Mouse (Mus musculus) midbrain, embryonic 10.5 days (tissue): ENCODE measurements at regions not wholly inside any gene's neighbourhood (a gene's known extent, or its start where the extent isn't known, plus 50 kb on each side); places are given as distances from the start of the nearest gene placed in this dataset.

Experiments used
- DNase-seq: peaks from one replicate; pipeline ENCODE4 v3.0.0-alpha.2; 2017; ENCODE audit warnings: low spot score
- H3K27ac ChIP-seq: fragments of 300-500 bp; sonication (generic); replicated peaks from 2 replicates; pipeline ENCODE4 v1.5.1; 2016; ENCODE audit warnings: mild to moderate bottlenecking
- H3K27me3 ChIP-seq: fragments of 300-500 bp; sonication (generic); 2 replicates; pipeline ENCODE4 v1.6.1; 2016; ENCODE audit warnings: low read depth, mild to moderate bottlenecking; ENCODE audit not compliant: poor library complexity, severe bottlenecking
- H3K36me3 ChIP-seq: fragments of 300-500 bp; sonication (generic); 2 replicates; pipeline ENCODE4 v1.6.1; 2016; ENCODE audit warnings: mild to moderate bottlenecking, moderate library complexity
- H3K4me1 ChIP-seq: fragments of 300-500 bp; sonication (generic); 2 replicates; pipeline ENCODE4 v1.6.1; 2016
- H3K4me3 ChIP-seq: fragments of 300-500 bp; sonication (generic); 2 replicates; pipeline ENCODE4 v1.5.1; 2016; ENCODE audit warnings: mild to moderate bottlenecking, moderate library complexity
- H3K9me3 ChIP-seq: fragments of 300-500 bp; sonication (generic); replicated peaks from 2 replicates; pipeline ENCODE4 v1.6.1; 2016; ENCODE audit warnings: mild to moderate bottlenecking
- WGBS: fragments of 180-500 bp; shearing (Covaris S2); methylation state at CpG from one replicate; pipeline ENCODE4 v1.1.7; 2016; 5-methylcytosine and 5-hydroxymethylcytosine counted together

DNA sequence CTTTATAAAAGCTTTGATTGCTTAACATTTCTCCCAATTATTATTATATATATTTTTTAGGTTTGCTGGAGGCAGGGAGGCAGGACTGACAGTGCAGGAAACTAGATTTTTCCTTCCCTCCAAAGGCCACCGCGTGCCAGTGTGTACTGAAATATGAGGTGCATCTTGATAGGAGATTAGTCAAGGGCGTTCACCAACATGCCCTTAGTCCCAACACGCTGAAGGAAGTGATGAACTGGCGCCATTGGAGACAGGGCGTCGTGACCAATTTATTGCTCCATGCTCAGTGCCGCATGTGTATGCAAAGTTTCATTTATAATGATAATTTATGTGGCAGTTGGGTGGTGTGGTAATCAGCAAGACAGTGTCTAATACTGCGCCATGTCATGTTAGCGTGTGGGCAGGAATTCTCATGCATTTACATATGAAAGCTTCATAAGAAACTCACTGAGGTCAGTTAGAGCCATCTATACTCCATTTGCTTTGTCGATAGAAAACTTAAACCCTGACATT is 66.2 kb downstream of the Isl1 start:
- DNase-seq = no peak
- H3K27ac ChIP-seq = no peak overlapping the region
- no peak overlapping the region for H3K4me3 ChIP-seq
- H3K27me3 ChIP-seq = no peaks in the 10 kb centered on the region
- H3K4me1 ChIP-seq = peaks cover 4% of the 10 kb centered on the region; the same call in 1 of the 2 replicates
- no peaks in the 10 kb centered on the region for H3K36me3 ChIP-seq
- WGBS = 94% methylated on average over 11 of the region's 11 CpGs
- H3K9me3 ChIP-seq = no peaks in the 10 kb centered on the region

DNA sequence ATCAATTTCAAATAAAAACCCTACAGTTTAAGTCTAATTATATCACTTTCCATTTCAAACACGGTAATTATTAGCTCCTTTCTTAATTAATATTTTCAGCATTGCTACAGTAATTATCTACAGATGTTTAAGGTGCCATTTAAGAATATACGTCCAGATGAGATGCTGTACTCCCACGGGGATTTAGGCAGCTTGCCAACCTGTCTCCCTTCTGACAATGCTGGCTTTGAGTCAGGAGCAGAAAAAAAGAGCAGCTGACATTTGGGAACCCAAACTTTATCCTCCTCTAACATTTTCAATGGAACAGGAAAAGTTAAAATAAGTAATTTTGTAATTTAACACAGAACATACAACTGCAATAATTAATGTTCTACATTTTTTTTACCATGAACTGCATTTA is 94.4 kb downstream of the Isl1 start:
- no peaks in the 10 kb centered on the region for H3K27me3 ChIP-seq
- no peak overlapping the region for H3K4me3 ChIP-seq
- no peak overlapping the region for H3K27ac ChIP-seq
- H3K9me3 ChIP-seq = no peaks in the 10 kb centered on the region
- 68% methylated on average over 3 of the region's 3 CpGs for WGBS
- no peaks in the 10 kb centered on the region for H3K36me3 ChIP-seq
- DNase-seq = no peak
- no peaks in the 10 kb centered on the region for H3K4me1 ChIP-seq

DNA sequence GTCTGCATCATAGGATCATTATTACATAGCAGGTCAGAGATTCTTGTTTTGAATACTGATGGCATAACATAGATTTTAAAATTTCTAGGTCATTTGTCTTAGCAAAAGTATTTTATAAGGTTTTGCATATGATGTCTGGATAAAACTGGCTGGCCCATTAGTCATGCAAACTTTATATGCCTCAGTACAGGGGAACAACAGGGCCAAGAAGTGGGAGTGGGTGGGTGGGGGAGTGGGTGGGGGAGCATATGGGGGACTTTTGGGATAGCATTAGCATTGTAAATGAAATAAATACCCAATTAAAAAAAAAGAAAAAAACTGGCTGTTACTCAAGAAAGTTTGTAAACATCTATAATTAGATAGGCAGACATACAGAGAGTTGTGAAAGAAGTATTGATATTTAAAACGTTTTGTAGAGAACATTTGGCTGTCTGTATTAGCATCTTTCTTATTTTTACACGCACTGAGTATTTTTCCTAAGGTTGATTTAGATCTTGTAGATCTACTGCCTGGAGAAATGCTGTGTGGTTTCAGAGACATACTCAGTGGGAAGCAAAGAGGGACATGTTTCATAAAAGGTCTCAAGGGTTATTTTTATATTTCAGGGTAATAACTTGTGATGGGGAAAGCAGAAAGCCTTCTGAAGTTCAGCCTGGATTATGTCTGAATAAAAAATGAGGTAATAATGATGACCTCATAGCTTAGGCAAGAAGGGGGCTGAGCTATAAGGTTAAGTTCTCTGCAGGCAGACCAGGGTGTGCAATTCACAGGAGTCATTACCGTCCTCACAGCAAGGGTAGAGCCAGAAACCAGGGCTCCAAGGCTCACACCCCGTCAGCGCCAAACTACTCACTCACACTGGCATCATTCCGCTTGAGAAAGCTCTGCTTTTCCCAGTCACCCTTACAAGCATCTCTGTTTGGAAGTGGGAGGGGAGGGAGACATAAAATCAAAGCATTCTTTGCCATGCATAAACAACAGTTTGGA is 95.4 kb downstream of the Isl1 start:
- Histone ChIP-seq H3K27ac (no peak overlapping the region), H3K4me3 (no peak overlapping the region), H3K9me3 (no peaks in the 10 kb centered on the region), H3K36me3 (no peaks in the 10 kb centered on the region), H3K27me3 (no peaks in the 10 kb centered on the region), H3K4me1 (no peaks in the 10 kb centered on the region)
- 46% methylated on average over 6 of the region's 6 CpGs for WGBS
- DNase-seq = no peak

DNA sequence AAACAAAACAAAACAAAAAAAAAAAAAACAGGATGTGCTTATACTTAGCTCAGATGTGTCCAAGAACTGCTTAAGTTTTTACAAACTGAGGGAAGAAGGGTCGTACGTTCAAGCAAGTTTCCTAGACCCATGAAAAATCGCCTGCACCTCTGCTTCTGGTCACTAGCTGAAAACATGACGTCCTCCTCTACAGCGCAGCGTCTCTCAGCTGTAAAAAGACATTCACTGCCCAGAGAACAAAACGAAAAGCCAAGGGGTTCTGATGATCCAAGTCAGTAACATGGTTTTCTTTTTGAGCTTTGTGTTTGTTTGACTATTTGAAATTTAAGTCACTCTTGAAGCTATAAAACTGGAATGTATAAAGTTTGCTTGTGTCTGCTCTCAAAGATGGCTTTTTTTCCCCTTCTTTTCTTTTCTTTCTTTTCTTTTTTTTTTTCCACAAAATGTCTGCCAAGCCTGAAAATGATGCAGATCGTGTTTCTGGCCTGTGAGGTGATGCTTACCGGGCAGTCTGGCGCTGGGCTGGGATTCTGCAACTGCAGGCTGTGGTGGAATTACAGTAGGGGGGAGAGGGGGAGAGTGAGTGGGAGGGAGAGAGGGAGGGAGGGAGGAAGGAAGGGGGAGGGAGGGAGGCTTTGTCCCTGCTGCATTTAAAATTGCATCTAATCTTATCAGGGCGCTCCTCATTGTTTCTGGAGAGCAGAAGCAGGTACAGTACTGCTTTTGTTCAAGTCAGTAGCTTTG is 108.1 kb downstream of the Isl1 start:
- peaks cover 10% of the 10 kb centered on the region for H3K4me1 ChIP-seq
- peak; percentile 25 for DNase-seq
- H3K27ac ChIP-seq = 0 out of 2 replicates have a peak overlapping the region, but pooled peaks have one; percentile 46
- no peaks in the 10 kb centered on the region; the same call in 1 of the 2 replicates for H3K27me3 ChIP-seq
- no peaks in the 10 kb centered on the region for H3K9me3 ChIP-seq
- no peaks in the 10 kb centered on the region for H3K36me3 ChIP-seq
- H3K4me3 ChIP-seq = peak overlapping the region; percentile 36
- 5% methylated on average over 11 of the region's 11 CpGs for WGBS

DNA sequence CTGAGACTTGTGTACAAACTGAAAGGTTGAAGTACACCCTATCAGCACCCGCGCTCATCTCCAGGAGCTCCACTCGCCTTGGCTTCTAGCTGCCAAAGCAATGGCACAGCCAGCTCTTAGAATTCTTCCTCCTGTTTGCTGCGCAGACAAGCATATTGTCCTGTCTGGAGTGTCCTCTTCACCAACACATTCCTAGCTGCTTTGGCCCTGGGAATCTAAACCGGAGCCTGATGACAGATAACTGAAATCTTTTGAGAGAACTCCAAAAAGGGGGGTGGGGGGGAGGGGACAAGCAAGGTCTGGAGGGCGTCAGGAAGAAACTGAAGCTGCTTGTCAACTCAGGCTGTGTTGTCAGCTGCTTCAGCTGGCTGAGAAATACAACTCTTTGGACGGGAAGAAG is 122.4 kb downstream of the Isl1 start:
- Histone ChIP-seq H3K27me3 (peaks cover 4% of the 10 kb centered on the region), H3K4me3 (no peak overlapping the region), H3K4me1 (no peaks in the 10 kb centered on the region), H3K27ac (no peak overlapping the region), H3K9me3 (no peaks in the 10 kb centered on the region), H3K36me3 (no peaks in the 10 kb centered on the region)
- 76% methylated on average over 7 of the region's 7 CpGs for WGBS
- DNase-seq = no peak

DNA sequence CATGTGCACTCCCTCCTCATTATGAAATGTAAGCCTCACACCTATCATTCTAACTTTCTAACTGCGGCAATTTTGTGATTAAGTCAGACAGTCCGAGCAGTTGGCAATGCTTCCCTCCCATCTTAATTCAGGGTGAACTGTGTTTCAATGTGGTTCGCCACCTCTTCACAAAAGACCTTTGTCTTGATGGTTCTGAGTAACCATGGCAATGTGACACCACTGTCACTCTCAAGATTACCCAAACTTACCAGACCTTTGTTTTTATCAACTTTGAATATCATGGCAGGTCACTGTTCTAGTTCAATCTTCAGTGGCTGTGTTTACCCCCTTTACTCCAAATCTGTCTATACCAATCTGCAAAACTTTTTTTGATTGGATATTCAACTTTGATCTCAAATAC is 131.7 kb downstream of the Isl1 start:
- no peak for DNase-seq
- no peaks in the 10 kb centered on the region for H3K36me3 ChIP-seq
- H3K27ac ChIP-seq = no peak overlapping the region
- WGBS = 17% methylated on average over 3 of the region's 3 CpGs
- peaks cover 73% of the 10 kb centered on the region for H3K27me3 ChIP-seq
- H3K4me1 ChIP-seq = peaks cover 17% of the 10 kb centered on the region
- H3K4me3 ChIP-seq = no peak overlapping the region
- no peaks in the 10 kb centered on the region for H3K9me3 ChIP-seq

DNA sequence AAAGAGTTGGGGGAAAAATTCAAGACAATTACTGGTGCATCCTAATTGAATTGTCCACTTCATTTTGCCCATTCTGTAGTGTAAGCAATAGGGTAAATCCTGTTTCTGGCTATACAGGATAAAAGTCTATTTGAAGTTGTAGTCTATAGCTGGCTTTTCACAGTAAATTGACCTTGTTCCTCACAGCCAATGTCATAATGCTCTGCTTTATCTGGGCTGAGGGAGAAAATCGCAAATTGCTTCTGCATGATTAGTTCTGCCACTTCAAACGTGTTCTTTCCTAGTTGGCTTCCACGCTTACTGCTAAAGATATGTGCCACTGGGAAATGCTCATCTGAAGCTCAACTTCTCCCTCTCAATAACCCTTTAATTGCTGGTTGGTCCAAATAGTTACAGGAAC is 134.5 kb downstream of the Isl1 start:
- peaks cover 26% of the 10 kb centered on the region for H3K4me1 ChIP-seq
- WGBS = 12% methylated on average over 3 of the region's 3 CpGs
- H3K27me3 ChIP-seq = peaks cover 81% of the 10 kb centered on the region
- H3K27ac ChIP-seq = no peak overlapping the region
- no peak for DNase-seq
- no peaks in the 10 kb centered on the region for H3K9me3 ChIP-seq
- no peak overlapping the region for H3K4me3 ChIP-seq
- no peaks in the 10 kb centered on the region for H3K36me3 ChIP-seq

DNA sequence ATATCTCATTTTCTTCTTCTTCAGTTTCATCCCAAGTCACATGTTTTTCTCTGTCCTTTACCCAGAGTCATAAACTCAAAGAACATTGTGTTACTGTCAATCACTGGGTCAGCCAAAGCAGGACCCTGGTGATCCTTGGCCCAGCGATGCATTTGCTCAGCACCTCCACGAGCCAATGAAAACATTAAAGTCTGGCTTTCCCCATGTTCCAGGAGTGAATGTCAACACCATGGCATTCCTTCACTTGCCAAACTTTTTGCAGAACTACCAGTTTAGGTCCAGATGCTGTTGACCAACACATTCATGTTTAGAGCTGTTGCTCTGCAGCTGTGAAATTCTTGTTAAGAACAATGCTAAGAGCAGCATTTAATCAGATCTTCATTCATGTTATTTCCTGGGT is 135.6 kb downstream of the Isl1 start:
- Histone ChIP-seq H3K27ac (no peak overlapping the region), H3K9me3 (no peaks in the 10 kb centered on the region), H3K4me3 (no peak overlapping the region), H3K4me1 (peaks cover 26% of the 10 kb centered on the region), H3K36me3 (no peaks in the 10 kb centered on the region), H3K27me3 (peaks cover 81% of the 10 kb centered on the region)
- no peak for DNase-seq
- 51% methylated on average over 2 of the region's 2 CpGs for WGBS

DNA sequence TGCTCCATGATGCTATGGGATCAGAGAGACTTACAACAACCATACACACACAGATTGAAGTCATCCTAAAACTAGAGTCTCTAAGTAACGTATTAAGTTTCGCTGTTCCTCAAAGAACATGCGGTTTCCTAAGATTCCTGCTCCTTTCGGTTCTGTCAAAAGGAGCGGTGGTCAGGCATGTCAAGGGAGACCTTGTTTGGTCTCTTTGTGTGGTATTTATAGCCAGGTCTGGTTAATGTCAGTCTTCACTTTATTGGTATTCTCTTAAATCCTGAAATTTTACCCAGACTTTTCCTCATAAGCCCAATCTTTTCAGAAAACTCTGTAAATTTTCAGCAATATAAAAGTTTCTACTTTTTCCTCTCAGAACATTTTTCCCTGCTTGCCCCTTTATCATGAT is 166.5 kb downstream of the Isl1 start:
- no peaks in the 10 kb centered on the region for H3K9me3 ChIP-seq
- H3K4me3 ChIP-seq = no peak overlapping the region
- DNase-seq = no peak
- no peak overlapping the region for H3K27ac ChIP-seq
- H3K36me3 ChIP-seq = no peaks in the 10 kb centered on the region
- H3K4me1 ChIP-seq = no peaks in the 10 kb centered on the region
- 85% methylated on average over 5 of the region's 5 CpGs for WGBS
- H3K27me3 ChIP-seq = no peaks in the 10 kb centered on the region

DNA sequence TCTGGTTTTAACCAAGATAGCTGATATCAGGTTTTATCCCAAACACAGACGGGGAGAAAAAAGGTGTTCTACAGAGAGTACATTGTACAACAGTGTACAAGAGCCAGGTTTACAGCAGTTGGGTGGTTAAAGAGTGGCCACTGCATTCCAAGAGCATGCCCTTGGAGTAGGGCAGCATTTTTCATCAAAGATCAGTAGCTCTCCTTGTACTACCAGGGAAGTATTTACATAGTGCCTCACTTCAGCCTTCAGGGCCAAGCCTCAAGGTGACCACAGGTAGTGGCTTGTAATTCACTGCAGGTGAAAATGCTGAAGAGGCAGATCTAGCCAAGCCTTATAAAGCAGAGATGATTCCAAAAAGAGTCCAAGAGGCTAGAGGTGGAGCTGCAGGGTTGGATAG is 190.8 kb downstream of the Isl1 start:
- Histone ChIP-seq H3K27ac (no peak overlapping the region), H3K9me3 (no peaks in the 10 kb centered on the region), H3K4me1 (no peaks in the 10 kb centered on the region), H3K36me3 (no peaks in the 10 kb centered on the region), H3K27me3 (no peaks in the 10 kb centered on the region), H3K4me3 (no peak overlapping the region)
- WGBS = 84% methylated on average over 1 of the region's 1 CpGs
- DNase-seq = no peak

DNA sequence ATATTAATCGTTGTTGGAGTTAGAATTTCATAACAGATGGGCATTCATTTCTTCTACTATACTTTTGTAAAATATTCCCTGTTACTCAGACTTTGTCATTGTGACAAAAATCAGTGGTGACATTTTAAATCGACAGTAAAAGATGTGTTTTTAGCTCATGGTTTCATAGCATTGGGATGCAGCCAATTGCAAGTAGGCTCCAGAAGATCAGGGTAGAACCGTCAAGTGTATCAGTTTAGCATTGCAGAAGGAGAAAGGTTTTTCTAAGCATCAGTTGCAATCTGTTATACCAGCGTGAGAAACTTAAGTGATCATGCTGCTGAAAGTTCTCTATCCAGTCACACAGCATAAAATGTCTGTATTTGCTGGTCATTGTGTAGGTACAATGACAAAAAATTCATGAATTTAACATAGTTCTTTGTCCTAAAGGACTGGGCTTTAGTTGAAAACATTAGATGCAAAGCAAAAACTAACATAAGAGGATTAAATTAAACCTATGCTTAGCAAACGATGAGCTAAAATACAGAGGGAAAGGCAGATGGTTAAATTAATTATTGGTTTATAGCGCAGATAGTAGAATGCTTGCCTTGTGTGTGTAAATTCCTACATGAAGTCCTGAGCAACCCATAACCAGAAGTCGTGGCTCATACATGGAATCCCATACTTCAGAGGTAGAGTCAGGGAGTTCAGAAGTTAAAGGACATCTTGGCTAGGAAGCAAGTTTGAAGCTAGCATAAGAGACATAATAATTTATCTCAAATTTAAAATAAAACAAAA is 198.3 kb downstream of the Isl1 start:
- 78% methylated on average over 7 of the region's 7 CpGs for WGBS
- Histone ChIP-seq H3K27me3 (no peaks in the 10 kb centered on the region), H3K4me3 (no peak overlapping the region), H3K36me3 (no peaks in the 10 kb centered on the region), H3K27ac (no peak overlapping the region), H3K9me3 (no peaks in the 10 kb centered on the region), H3K4me1 (no peaks in the 10 kb centered on the region)
- no peak for DNase-seq

DNA sequence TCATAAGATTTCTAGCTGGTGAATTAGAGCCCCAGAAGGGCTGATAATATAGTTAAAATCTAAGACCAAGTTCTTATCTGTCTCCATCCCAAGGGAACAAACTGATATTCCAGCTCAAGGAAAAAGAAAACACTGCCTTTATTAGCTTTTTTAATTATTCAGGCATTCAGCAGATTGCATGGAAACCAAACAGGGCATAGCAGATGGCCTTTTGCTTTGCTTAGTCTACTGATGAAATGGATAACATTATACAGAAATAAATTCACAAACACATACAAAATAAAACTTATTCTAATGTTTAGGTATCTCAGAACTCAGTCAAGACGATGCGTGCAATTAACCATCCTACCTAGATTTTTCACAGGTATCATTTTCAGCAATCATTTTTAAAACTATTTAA is 198.9 kb downstream of the Isl1 start:
- H3K4me3 ChIP-seq = no peak overlapping the region
- WGBS = 92% methylated on average over 2 of the region's 2 CpGs
- H3K27me3 ChIP-seq = no peaks in the 10 kb centered on the region
- no peak overlapping the region for H3K27ac ChIP-seq
- H3K36me3 ChIP-seq = no peaks in the 10 kb centered on the region
- no peaks in the 10 kb centered on the region for H3K9me3 ChIP-seq
- DNase-seq = no peak
- H3K4me1 ChIP-seq = no peaks in the 10 kb centered on the region
